Mouse (Mus musculus) G1E (cell line): Measurements from ENCODE around the gene Alg11. TPM values are rescaled to one million over a fixed set of nuclear protein-coding genes. Genes with fewer than 3 reads are reported as not detected.

Experiments used
- ATAC-seq: 2 replicates; pipeline ENCODE4 v1.8.0; 2016; ENCODE audit warnings: mild to moderate bottlenecking; ENCODE audit not compliant: insufficient number of reproducible peaks, poor library complexity, low FRiP score, severe bottlenecking; ENCODE audit errors: extremely low read depth
- DNase-seq: peaks from one replicate; pipeline ENCODE4 v3.0.0; 2012; ENCODE audit warnings: low spot score
- H3K27me3 ChIP-seq: 2 replicates; pipeline ENCODE4 v1.6.1; 2012; ENCODE audit warnings: mild to moderate bottlenecking, low read length, inconsistent platforms; ENCODE audit not compliant: insufficient read depth
- H3K36me3 ChIP-seq: replicated peaks from 2 replicates; pipeline ENCODE3; 2012; ENCODE audit warnings: mild to moderate bottlenecking, inconsistent platforms
- H3K4me1 ChIP-seq: 2 replicates; pipeline ENCODE4 v1.6.1; 2012; ENCODE audit warnings: low read depth, low read length, inconsistent platforms, mixed read lengths; ENCODE audit not compliant: insufficient read depth
- H3K4me3 ChIP-seq: 2 replicates; pipeline ENCODE4 v1.5.1; 2012; ENCODE audit warnings: low read depth, mild to moderate bottlenecking, inconsistent platforms, low read length, moderate library complexity, mixed read lengths
- H3K9me3 ChIP-seq: replicated peaks from 2 replicates; pipeline ENCODE4 v1.6.1; 2012; ENCODE audit warnings: inconsistent platforms
- CTCF ChIP-seq: IDR thresholded peaks from 2 replicates; pipeline ENCODE4 v1.5.1; 2012; ENCODE audit warnings: low read depth, low read length, inconsistent platforms, mixed read lengths
- GATA1 ChIP-seq: IDR thresholded peaks from 2 replicates; pipeline ENCODE4 v1.6.1; 2012; ENCODE audit warnings: borderline replicate concordance, low read length, inconsistent platforms, mixed read lengths
- GATA2 ChIP-seq: IDR thresholded peaks from 2 replicates; pipeline ENCODE4 v1.6.1; 2012; ENCODE audit warnings: low read depth, low read length, inconsistent platforms, borderline replicate concordance
- POLR2AphosphoS5 ChIP-seq: IDR thresholded peaks from 2 replicates; pipeline ENCODE4 v1.6.1; 2012; ENCODE audit warnings: low read depth, low read length, inconsistent platforms; ENCODE audit not compliant: insufficient replicate concordance
- TAL1 ChIP-seq: conservative IDR thresholded peaks from 2 replicates; pipeline ENCODE4 v1.6.1; 2012; ENCODE audit warnings: low read depth, low read length, inconsistent platforms, mixed read lengths
- polyA plus RNA-seq: library from polyadenylated mRNA; stranded (reverse); fragments of >175 nt; gene quantifications from 2 replicates; pipeline ENCODE4 v1.2.3, GENCODE M21; 2012
- total RNA-seq, 2 experiments: library from RNA; stranded (forward) in 1 of 2; stranded (reverse) in 1 of 2; fragments of 200-1000 nt in 1 of 2; fragments of >200 nt in 1 of 2; fragmentation: Nextera tagmentation in 1 of 2; gene quantifications; 2 replicates each; pipeline ENCODE4 v1.2.3; 2014 to 2017

Gene Alg11
- total RNA-seq (2014; fragmentation: Nextera tagmentation) (24.4 and 24.7 TPM in 2 replicates), total RNA-seq (2017) (30.0 and 32.5 TPM in 2 replicates), polyA plus RNA-seq (0.86 TPM in 2 replicates)

DNA sequence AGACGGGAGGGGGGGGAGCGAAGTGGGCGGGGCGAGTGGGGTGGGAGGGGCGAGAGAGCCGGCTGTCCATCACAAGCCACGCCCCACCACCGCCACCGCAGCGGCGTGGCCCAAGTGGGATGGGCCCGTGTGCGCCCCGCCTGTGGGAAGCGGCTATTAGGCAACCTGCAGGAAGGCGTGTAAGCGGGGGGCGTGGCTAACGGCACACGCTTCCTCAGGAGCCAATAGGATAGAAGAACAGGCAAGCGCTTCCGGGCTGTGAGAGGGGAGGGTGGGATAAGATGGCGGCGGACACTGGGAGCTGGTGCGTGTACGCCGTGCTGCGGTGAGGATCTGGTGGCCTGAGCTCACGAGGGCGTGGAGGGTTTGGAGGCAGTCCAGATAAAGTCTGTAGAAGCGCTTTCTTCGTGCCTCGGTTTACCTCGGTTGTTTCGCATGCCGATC lies at the start of gene Alg11:
Alg11 (plus strand) TSS at position 276 of the 444 bp plus-strand sequence.
- peak; percentile 98 for ATAC-seq
- no peaks in the 10 kb centered on the region; the same call in 1 of the 2 replicates for H3K9me3 ChIP-seq
- peak; percentile 85 for DNase-seq
- peaks cover 55% of the 10 kb centered on the region for H3K4me1 ChIP-seq
- H3K36me3 ChIP-seq, result peaks cover 46% of the 10 kb centered on the region
- no peaks in the 10 kb centered on the region for H3K27me3 ChIP-seq
- TF ChIP-seq GATA1 (no peak), CTCF (no peak), TAL1 (no peak), POLR2AphosphoS5 (no peak), GATA2 (no peak)
- H3K4me3 ChIP-seq, result peak within 1 kb of the TSS; percentile 93

DNA sequence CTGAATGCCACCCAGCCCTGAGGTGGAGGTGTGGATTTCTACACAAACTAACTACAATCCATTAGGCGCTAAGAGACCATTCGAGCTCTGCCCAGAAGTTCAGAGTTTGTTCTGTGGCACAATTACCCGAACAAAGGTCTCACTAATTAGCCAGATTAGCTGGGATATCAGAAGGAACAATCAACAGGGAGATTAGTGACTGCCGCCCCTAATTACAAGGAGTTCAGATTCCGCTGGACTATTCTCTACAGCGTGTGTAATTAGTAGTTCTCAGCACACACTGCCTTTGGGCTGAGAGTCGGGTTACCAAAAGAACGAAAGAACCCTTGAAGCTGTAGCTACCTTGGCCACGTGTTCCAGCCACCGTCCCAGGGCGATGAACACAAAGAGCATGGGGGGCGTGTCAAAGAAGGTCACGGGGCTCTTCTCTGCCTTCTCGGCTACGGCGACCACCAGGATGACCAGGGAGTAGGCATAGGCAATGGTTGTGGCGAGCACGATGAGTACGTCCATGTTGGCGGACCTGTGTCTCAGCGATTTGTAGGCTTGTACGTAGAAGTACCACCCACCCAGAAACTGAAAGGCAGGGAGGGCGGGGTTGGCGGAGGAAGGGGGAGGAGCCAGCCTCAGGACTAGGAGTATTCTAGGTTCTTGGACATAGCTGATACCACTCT lies 47.4 kb upstream of the Alg11 start:
- no peak for DNase-seq
- H3K27me3 ChIP-seq, result no peaks in the 10 kb centered on the region
- no peak for ATAC-seq
- H3K4me3 ChIP-seq, result no peak overlapping the region
- no peak for TF ChIP-seq POLR2AphosphoS5
- no peak for TF ChIP-seq GATA1
- TF ChIP-seq CTCF, result no peak
- no peak for TF ChIP-seq GATA2
- TF ChIP-seq TAL1, result no peak
- no peaks in the 10 kb centered on the region for H3K9me3 ChIP-seq
- no peaks in the 10 kb centered on the region for H3K4me1 ChIP-seq
- peaks cover 99% of the 10 kb centered on the region for H3K36me3 ChIP-seq

DNA sequence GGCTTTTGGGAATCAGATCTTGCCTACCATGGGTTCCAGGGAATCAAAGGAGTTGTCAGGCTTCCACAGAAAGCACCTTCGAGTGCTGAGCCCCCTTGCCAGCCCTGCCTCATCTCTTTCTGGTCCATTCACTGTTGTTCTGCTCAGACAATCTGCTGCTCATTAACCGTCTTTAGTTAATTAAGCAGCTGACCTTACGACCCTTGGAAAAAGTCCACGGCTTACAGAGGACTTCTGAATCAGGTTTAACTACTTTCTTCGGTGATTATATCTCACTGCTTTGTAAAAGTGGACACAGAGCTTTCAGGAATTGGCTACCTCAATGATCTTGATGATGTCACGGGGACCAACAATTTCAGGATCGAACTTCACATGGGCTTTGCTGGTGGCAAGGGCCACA lies 42.8 kb upstream of the Alg11 start:
- TF ChIP-seq CTCF (no peak), GATA2 (no peak), TAL1 (no peak), POLR2AphosphoS5 (no peak), GATA1 (no peak)
- DNase-seq (no peak), ATAC-seq (no peak)
- H3K36me3 ChIP-seq, result peaks cover 100% of the 10 kb centered on the region
- H3K9me3 ChIP-seq, result no peaks in the 10 kb centered on the region
- no peaks in the 10 kb centered on the region for H3K27me3 ChIP-seq
- no peaks in the 10 kb centered on the region for H3K4me1 ChIP-seq
- H3K4me3 ChIP-seq, result no peak overlapping the region

DNA sequence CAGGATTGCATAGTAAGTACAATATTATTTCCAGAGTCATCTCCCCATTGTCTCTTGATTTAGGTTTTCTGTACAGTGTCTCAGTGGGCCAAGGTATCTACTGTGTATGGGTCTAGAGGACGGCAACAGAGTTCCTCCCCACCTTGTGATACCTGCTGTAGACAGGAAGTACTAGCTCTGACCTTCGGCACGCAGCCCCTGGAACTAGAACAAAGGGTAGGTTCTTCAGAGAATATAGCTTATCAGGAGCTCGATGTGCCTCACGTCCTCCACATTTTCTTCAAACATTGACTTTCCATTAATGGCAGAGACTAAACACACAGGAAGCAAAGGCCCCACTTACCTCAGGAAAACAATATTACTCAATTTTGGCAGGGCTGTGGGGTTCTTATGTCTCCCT lies 41.0 kb upstream of the Alg11 start:
- DNase-seq (no peak), ATAC-seq (no peak)
- H3K4me1 ChIP-seq, result no peaks in the 10 kb centered on the region
- H3K36me3 ChIP-seq, result peaks cover 96% of the 10 kb centered on the region
- no peak overlapping the region for H3K4me3 ChIP-seq
- H3K9me3 ChIP-seq, result no peaks in the 10 kb centered on the region
- H3K27me3 ChIP-seq, result no peaks in the 10 kb centered on the region
- no peak for TF ChIP-seq POLR2AphosphoS5
- TF ChIP-seq GATA2, result no peak
- no peak for TF ChIP-seq GATA1
- no peak for TF ChIP-seq TAL1

DNA sequence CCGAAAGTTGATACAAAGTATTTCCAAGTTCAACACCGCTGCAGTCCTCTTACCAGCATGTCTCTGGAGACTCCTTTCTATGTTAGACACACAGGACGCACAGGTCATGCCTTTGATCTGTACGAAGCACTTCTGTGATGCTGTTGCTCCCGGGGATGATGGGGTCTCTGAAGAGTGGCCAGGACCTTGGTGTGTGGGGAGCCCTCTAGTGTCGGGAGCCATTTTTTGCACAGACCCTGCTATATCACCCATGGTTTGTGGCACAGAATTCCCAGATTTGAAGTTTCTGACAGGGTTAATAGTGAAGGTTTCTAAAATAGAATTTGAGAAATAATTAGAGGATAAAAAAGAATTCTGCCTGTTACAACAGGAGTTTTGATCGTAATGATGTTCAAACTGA lies 38.3 kb upstream of the Alg11 start:
- no peaks in the 10 kb centered on the region for H3K27me3 ChIP-seq
- TF ChIP-seq CTCF, result no peak
- no peak for TF ChIP-seq GATA1
- no peak for TF ChIP-seq TAL1
- TF ChIP-seq GATA2, result no peak
- no peak for TF ChIP-seq POLR2AphosphoS5
- DNase-seq, result no peak
- ATAC-seq, result no peak
- H3K9me3 ChIP-seq, result no peaks in the 10 kb centered on the region
- H3K4me3 ChIP-seq, result no peak overlapping the region
- H3K4me1 ChIP-seq, result no peaks in the 10 kb centered on the region
- H3K36me3 ChIP-seq, result peaks cover 96% of the 10 kb centered on the region

DNA sequence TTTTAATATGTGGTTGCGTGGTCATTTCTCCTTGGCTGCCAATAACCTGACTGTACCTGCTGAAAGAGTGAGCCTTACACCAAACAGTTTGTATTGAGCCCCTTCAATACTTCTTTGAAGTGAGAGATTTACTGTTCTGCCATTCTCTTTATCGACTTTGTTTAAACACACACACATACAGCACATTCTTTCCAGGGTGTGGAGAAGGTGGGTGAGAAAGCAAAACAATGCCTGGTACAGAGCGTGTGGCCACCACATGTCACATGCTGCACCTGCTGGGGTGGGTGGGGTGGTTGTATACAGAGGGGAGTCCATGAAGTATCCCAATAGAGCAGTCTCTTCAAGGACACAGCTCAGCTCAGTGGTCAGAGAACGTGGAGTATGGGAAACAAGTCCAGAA lies 35.3 kb upstream of the Alg11 start:
- no peaks in the 10 kb centered on the region for H3K27me3 ChIP-seq
- H3K4me3 ChIP-seq, result no peak overlapping the region
- no peaks in the 10 kb centered on the region for H3K9me3 ChIP-seq
- no peak for TF ChIP-seq GATA1
- no peak for ATAC-seq
- peaks cover 90% of the 10 kb centered on the region for H3K36me3 ChIP-seq
- H3K4me1 ChIP-seq, result 0 out of 2 replicates have a peak, but pooled peaks cover 2% of the 10 kb centered on the region
- DNase-seq, result no peak

DNA sequence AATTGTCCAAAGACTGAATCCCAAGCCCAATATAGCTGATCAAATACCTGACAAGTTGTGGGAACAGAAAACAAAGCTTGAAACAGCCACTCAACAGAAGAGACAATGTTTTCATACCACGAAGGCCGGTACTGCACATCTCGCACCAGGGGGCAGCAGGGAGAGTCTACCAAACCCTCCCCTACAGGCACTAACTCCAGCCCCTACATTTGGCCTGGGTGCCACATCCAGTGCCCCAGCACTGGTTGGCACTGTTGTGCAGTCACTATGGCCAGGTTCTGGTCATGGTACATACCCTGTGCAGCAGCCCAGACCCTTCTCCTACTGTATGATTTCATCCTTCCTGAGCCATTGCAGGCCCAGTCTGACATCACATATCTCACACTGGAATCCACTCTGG lies 31.5 kb upstream of the Alg11 start:
- Histone ChIP-seq H3K4me1 (0 out of 2 replicates have a peak, but pooled peaks cover 2% of the 10 kb centered on the region), H3K4me3 (no peak overlapping the region), H3K27me3 (no peaks in the 10 kb centered on the region), H3K36me3 (peaks cover 78% of the 10 kb centered on the region), H3K9me3 (no peaks in the 10 kb centered on the region)
- TF ChIP-seq POLR2AphosphoS5, result no peak
- TF ChIP-seq GATA1, result no peak
- no peak for TF ChIP-seq GATA2
- TF ChIP-seq TAL1, result no peak
- TF ChIP-seq CTCF, result no peak
- no peak for DNase-seq
- no peak for ATAC-seq
